Mouse (Mus musculus) intestine, embryonic 14.5 days (tissue): ENCODE measurements at regions not wholly inside any gene's neighbourhood (a gene's known extent, or its start where the extent isn't known, plus 50 kb on each side); places are given as distances from the start of the nearest gene placed in this dataset.

Source experiments
- ATAC-seq: fragments of 200-750 bp; cut with Nextera tagmentation; replicated peaks from 2 replicates; pipeline ENCODE4 v1.8.0; 2017; ENCODE audit warnings: low read depth, moderate number of reproducible peaks, moderate TSS enrichment, moderate library complexity; ENCODE audit not compliant: low FRiP score, low TSS enrichment
- DNase-seq: peaks from one replicate; pipeline ENCODE4 v3.0.0-alpha.2; 2018; ENCODE audit warnings: low spot score
- H3K27ac ChIP-seq: fragments of 300-500 bp; sonication (generic); 2 replicates; pipeline ENCODE4 v1.5.1; 2014; ENCODE audit warnings: low read depth, mild to moderate bottlenecking, control low read depth
- H3K27me3 ChIP-seq: fragments of 300-500 bp; sonication (generic); replicated peaks from 2 replicates; pipeline ENCODE4 v1.6.1; 2014; ENCODE audit warnings: low read length, control low read depth; ENCODE audit not compliant: control insufficient read depth, insufficient read depth
- H3K36me3 ChIP-seq: fragments of 300-500 bp; sonication (generic); 2 replicates; pipeline ENCODE4 v1.6.1; 2014; ENCODE audit warnings: low read length, control low read depth; ENCODE audit not compliant: control insufficient read depth, insufficient read depth
- H3K4me1 ChIP-seq: fragments of 300-500 bp; sonication (generic); replicated peaks from 2 replicates; pipeline ENCODE4 v1.6.1; 2014; ENCODE audit warnings: low read length, control low read depth, mixed read lengths; ENCODE audit not compliant: control insufficient read depth, insufficient read depth
- H3K4me2 ChIP-seq: fragments of 300-500 bp; sonication (generic); 2 replicates; pipeline ENCODE4 v1.6.1; 2014; ENCODE audit warnings: low read length
- H3K4me3 ChIP-seq: fragments of 300-500 bp; sonication (generic); 2 replicates; pipeline ENCODE4 v1.5.1; 2014; ENCODE audit warnings: low read depth, low read length, control low read depth, mixed read lengths
- H3K9ac ChIP-seq: fragments of 300-500 bp; sonication (generic); 2 replicates; pipeline ENCODE4 v1.6.1; 2014; ENCODE audit warnings: mild to moderate bottlenecking, low read length
- H3K9me3 ChIP-seq: fragments of 300-500 bp; sonication (generic); 2 replicates; pipeline ENCODE4 v1.6.1; 2016; ENCODE audit warnings: low read length, control low read depth; ENCODE audit not compliant: control insufficient read depth
- WGBS: fragments of 180-500 bp; shearing (Covaris S2); extraction: QIAGEN DNeasy Blood & Tissue Kit; methylation state at CpG from one replicate; pipeline ENCODE4 v1.1.7; 2014; 5-methylcytosine and 5-hydroxymethylcytosine counted together

- DNase-seq (no peak), ATAC-seq (no peak)
- H3K4me1 ChIP-seq, result no peaks in the 10 kb centered on the region
- H3K4me2 ChIP-seq, result no peak overlapping the region
- H3K9me3 ChIP-seq, result no peaks in the 10 kb centered on the region
- 69% methylated on average over 2 of the region's 2 CpGs for WGBS
- H3K4me3 ChIP-seq, result no peak overlapping the region
- H3K27ac ChIP-seq, result no peak overlapping the region
- no peaks in the 10 kb centered on the region for H3K27me3 ChIP-seq
- H3K9ac ChIP-seq, result no peak overlapping the region
- H3K36me3 ChIP-seq, result no peaks in the 10 kb centered on the region
These were observed 708.2 kb downstream of the Kcnj2 start for GRCm38 (mm10) chr11:111774108-111774679.

- Histone ChIP-seq H3K36me3 (no peaks in the 10 kb centered on the region), H3K9me3 (no peaks in the 10 kb centered on the region), H3K27ac (no peak overlapping the region), H3K4me3 (no peak overlapping the region), H3K9ac (no peak overlapping the region), H3K27me3 (no peaks in the 10 kb centered on the region), H3K4me2 (peak overlapping the region; percentile 23; the same call in 1 of the 2 replicates), H3K4me1 (no peaks in the 10 kb centered on the region)
- 33% methylated on average over 7 of the region's 7 CpGs for WGBS
- DNase-seq (no peak), ATAC-seq (no peak)
These were observed 715.4 kb downstream of the Kcnj2 start for GRCm38 (mm10) chr11:111781321-111781720.

DNA sequence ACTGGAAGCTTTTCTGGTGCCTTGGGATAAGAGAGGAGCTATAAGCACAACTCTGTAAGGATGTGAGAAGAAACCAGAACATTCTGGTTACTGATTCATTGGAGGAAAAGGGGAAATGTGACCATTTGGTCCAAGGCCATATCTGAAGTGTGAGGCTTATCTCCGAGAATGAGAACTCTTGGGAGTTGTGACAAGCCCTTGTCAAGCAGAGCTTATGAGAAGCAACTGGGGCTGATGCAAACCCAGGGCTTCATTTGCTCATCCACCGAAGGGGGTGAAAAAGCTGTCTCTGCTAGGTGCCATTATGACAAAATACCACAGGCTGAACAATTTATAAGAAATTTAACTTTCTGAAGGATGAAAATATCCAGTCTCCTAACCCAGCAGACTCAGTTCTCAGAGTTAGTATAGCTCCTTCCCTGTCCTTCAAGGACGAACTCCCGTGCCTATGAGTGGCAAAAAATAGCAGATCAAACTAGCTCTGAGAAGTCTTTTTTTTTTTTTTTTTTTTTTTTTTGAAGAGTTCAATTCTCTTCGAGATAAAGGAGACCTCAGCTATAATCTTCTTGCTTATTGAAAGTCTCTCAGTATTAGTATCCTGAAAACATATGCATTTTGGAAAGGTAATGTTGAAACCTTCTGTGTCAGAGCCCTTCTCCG lies 725.4 kb downstream of the Kcnj2 start:
- H3K4me3 ChIP-seq, result no peak overlapping the region
- DNase-seq (no peak), ATAC-seq (no peak)
- H3K4me1 ChIP-seq, result no peaks in the 10 kb centered on the region
- no peak overlapping the region for H3K4me2 ChIP-seq
- no peak overlapping the region for H3K9ac ChIP-seq
- H3K9me3 ChIP-seq, result no peaks in the 10 kb centered on the region
- no peaks in the 10 kb centered on the region for H3K36me3 ChIP-seq
- WGBS, result 64% methylated on average over 6 of the region's 6 CpGs
- no peaks in the 10 kb centered on the region for H3K27me3 ChIP-seq
- H3K27ac ChIP-seq, result no peak overlapping the region

DNA sequence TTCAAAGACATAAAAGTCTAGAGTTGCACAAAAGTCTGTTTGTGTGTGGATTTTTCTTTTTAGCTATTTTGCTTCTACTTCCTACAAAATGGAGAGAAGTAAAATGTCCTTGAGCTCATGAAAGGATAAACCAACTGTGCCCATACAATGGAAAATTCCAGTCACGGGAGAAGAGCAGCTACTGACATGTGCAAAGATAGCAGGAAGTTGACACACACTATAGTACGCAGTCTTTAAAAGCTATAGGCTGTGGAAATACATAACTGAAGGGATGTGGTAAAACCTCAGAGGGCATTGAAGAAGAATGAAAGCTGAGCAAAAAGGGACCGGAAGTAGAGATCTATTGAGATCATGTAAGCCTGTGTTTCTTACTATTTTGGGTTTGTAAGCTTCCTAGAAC lies 735.1 kb downstream of the Kcnj2 start:
- Histone ChIP-seq H3K27me3 (no peaks in the 10 kb centered on the region), H3K9ac (no peak overlapping the region), H3K27ac (no peak overlapping the region), H3K4me3 (no peak overlapping the region), H3K9me3 (no peaks in the 10 kb centered on the region), H3K36me3 (no peaks in the 10 kb centered on the region), H3K4me1 (no peaks in the 10 kb centered on the region), H3K4me2 (no peak overlapping the region)
- 70% methylated on average over 3 of the region's 3 CpGs for WGBS
- ATAC-seq (no peak), DNase-seq (no peak)

GRCm38 (mm10) chr11:111816176-111816775 lies 750.3 kb downstream of the Kcnj2 start:
- no peak overlapping the region for H3K9ac ChIP-seq
- H3K27me3 ChIP-seq, result no peaks in the 10 kb centered on the region
- H3K4me1 ChIP-seq, result no peaks in the 10 kb centered on the region
- no peaks in the 10 kb centered on the region for H3K9me3 ChIP-seq
- no peak overlapping the region for H3K4me3 ChIP-seq
- DNase-seq (no peak), ATAC-seq (no peak)
- no peak overlapping the region for H3K4me2 ChIP-seq
- H3K36me3 ChIP-seq, result no peaks in the 10 kb centered on the region
- H3K27ac ChIP-seq, result no peak overlapping the region
- WGBS, result 92% methylated on average over 18 of the region's 18 CpGs

GRCm38 (mm10) chr11:111818124-111818523 lies 752.2 kb downstream of the Kcnj2 start:
- H3K27me3 ChIP-seq, result no peaks in the 10 kb centered on the region
- 23% methylated on average over 10 of the region's 10 CpGs for WGBS
- DNase-seq (no peak), ATAC-seq (no peak)
- no peaks in the 10 kb centered on the region for H3K4me1 ChIP-seq
- no peak overlapping the region for H3K4me2 ChIP-seq
- H3K36me3 ChIP-seq, result no peaks in the 10 kb centered on the region
- H3K9me3 ChIP-seq, result no peaks in the 10 kb centered on the region
- no peak overlapping the region for H3K9ac ChIP-seq
- no peak overlapping the region for H3K27ac ChIP-seq
- H3K4me3 ChIP-seq, result no peak overlapping the region

DNA sequence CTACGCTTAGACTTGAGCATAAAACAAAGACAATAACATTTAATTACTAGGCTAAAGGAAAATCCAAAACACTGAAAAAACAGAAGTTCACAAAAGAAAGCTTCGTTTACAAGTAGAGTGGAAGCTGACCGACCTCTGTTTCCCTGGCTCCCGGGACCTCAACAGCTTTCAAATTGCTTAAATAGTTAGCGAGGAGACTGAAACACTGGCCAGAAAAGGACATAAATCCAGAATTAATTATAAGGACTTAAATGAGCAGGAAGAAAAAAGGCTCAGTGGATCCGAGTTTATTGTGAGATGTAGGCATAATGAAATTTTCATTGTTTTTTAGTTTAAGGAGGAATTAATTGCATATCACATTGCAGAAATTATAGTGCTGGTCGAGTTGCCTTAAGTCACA lies 754.4 kb downstream of the Kcnj2 start:
- Histone ChIP-seq H3K4me3 (no peak overlapping the region), H3K27me3 (no peaks in the 10 kb centered on the region), H3K9me3 (no peaks in the 10 kb centered on the region), H3K4me2 (no peak overlapping the region), H3K27ac (no peak overlapping the region), H3K4me1 (no peaks in the 10 kb centered on the region), H3K9ac (no peak overlapping the region), H3K36me3 (no peaks in the 10 kb centered on the region)
- 35% methylated on average over 7 of the region's 7 CpGs for WGBS
- no peak for ATAC-seq
- no peak for DNase-seq

GRCm38 (mm10) chr11:111828455-111828854 lies 762.5 kb downstream of the Kcnj2 start:
- no peaks in the 10 kb centered on the region for H3K36me3 ChIP-seq
- no peak overlapping the region for H3K9ac ChIP-seq
- ATAC-seq, result no peak
- DNase-seq, result no peak
- no peaks in the 10 kb centered on the region for H3K9me3 ChIP-seq
- H3K27me3 ChIP-seq, result no peaks in the 10 kb centered on the region
- 67% methylated on average over 8 of the region's 8 CpGs for WGBS
- no peaks in the 10 kb centered on the region for H3K4me1 ChIP-seq
- H3K4me3 ChIP-seq, result no peak overlapping the region
- no peak overlapping the region for H3K27ac ChIP-seq
- no peak overlapping the region for H3K4me2 ChIP-seq

GRCm38 (mm10) chr11:111838996-111839395 lies 773.0 kb downstream of the Kcnj2 start:
- DNase-seq, result no peak
- no peak for ATAC-seq
- WGBS, result 51% methylated on average over 5 of the region's 5 CpGs

More at GRCm38 (mm10) chr11:111838996-111839395, 773.0 kb downstream of the Kcnj2 start:
- H3K9me3 ChIP-seq, result no peaks in the 10 kb centered on the region
- no peak overlapping the region for H3K4me2 ChIP-seq
- H3K4me1 ChIP-seq, result no peaks in the 10 kb centered on the region
- no peaks in the 10 kb centered on the region for H3K36me3 ChIP-seq
- H3K27me3 ChIP-seq, result 0 out of 2 replicates have a peak, but pooled peaks cover 2% of the 10 kb centered on the region
- no peak overlapping the region for H3K4me3 ChIP-seq
- H3K9ac ChIP-seq, result no peak overlapping the region
- no peak overlapping the region for H3K27ac ChIP-seq
